Mouse (Mus musculus) hindbrain, embryonic 10.5 days (tissue): Measurements from ENCODE around the gene Rfx7. TPM values are rescaled to one million over a fixed set of nuclear protein-coding genes. Genes with fewer than 3 reads are reported as not detected.
"Not testable (repeated sequence)": the region's sequence is repeated elsewhere in the genome, so short reads cannot be mapped to it uniquely, and the experiment has no call there.

Experiments
- DNase-seq: peaks from one replicate; pipeline ENCODE4 v3.0.0-alpha.2; 2017; ENCODE audit warnings: low spot score
- H3K27ac ChIP-seq: fragments of 300-500 bp; sonication (generic); 2 replicates; pipeline ENCODE4 v1.5.1; 2016; ENCODE audit warnings: mild to moderate bottlenecking, moderate library complexity
- H3K27me3 ChIP-seq: fragments of 300-500 bp; sonication (generic); 2 replicates; pipeline ENCODE4 v1.6.1; 2016; ENCODE audit warnings: mild to moderate bottlenecking; ENCODE audit not compliant: poor library complexity, insufficient read depth, severe bottlenecking
- H3K36me3 ChIP-seq: fragments of 300-500 bp; sonication (generic); 2 replicates; pipeline ENCODE4 v1.6.1; 2016; ENCODE audit warnings: mild to moderate bottlenecking, moderate library complexity
- H3K4me1 ChIP-seq: fragments of 300-500 bp; sonication (generic); replicated peaks from 2 replicates; pipeline ENCODE4 v1.6.1; 2016; ENCODE audit warnings: mild to moderate bottlenecking
- H3K4me3 ChIP-seq: fragments of 300-500 bp; sonication (generic); 2 replicates; pipeline ENCODE4 v1.5.1; 2016; ENCODE audit warnings: mild to moderate bottlenecking, moderate library complexity
- H3K9me3 ChIP-seq: fragments of 300-500 bp; sonication (generic); 2 replicates; pipeline ENCODE4 v1.6.1; 2016; ENCODE audit warnings: mild to moderate bottlenecking, moderate library complexity
- WGBS: fragments of 180-500 bp; shearing (Covaris S2); methylation state at CpG from one replicate; pipeline ENCODE4 v1.1.7; 2016; 5-methylcytosine and 5-hydroxymethylcytosine counted together
- polyA plus RNA-seq: library from polyadenylated mRNA; unstranded; fragments of >200 nt; fragmentation: Nextera tagmentation; extraction: Ambion mirVana; gene quantifications from 2 replicates; pipeline ENCODE4 v1.2.1, GENCODE M21; 2016

Rfx7 gene
- polyA plus RNA-seq, 1 experiment from 2014 or later, result 14.7 TPM

DNA sequence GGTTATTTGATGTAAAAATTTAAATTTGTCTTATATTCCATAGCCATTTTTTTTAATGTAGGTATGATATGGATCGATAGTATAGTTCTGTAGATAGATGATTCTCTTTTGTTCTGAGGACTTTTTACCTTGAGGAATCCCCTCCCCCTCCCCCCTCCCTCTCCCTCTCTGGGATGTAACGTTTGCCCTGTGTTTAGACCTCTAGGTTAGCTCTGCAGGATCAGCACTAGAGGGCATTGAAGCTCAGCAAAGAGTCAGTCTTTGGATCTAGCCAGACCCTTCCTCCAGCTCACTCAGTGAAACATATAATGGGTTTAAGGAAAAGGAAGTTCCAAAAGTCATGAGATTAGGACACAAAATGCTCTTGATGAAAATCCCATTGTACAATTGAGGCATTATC is 35.1 kb downstream of the Rfx7 start:
- no peaks in the 10 kb centered on the region for H3K4me1 ChIP-seq
- H3K9me3 ChIP-seq, result 0 out of 2 replicates have a peak, but pooled peaks cover 3% of the 10 kb centered on the region
- peaks cover 7% of the 10 kb centered on the region for H3K36me3 ChIP-seq
- no peak overlapping the region for H3K4me3 ChIP-seq
- H3K27me3 ChIP-seq, result no peaks in the 10 kb centered on the region
- 53% methylated on average over 2 of the region's 2 CpGs for WGBS
- DNase-seq, result no peak
- H3K27ac ChIP-seq, result no peak overlapping the region

- Histone ChIP-seq H3K4me3 (no peak overlapping the region), H3K9me3 (no peaks in the 10 kb centered on the region), H3K27me3 (no peaks in the 10 kb centered on the region), H3K4me1 (no peaks in the 10 kb centered on the region), H3K36me3 (peaks cover 8% of the 10 kb centered on the region; the same call in 1 of the 2 replicates), H3K27ac (no peak overlapping the region)
- WGBS, result 46% methylated on average over 3 of the region's 3 CpGs
- peak; percentile 6 for DNase-seq
These were observed 48.2 kb downstream of the Rfx7 start for GRCm38 (mm10) chr9:72580216-72580615.

GRCm38 (mm10) chr9:72590861-72591260 is 58.8 kb downstream of the Rfx7 start:
- Histone ChIP-seq H3K36me3 (peaks cover 19% of the 10 kb centered on the region), H3K9me3 (no peaks in the 10 kb centered on the region), H3K4me1 (no peaks in the 10 kb centered on the region), H3K4me3 (no peak overlapping the region), H3K27ac (no peak overlapping the region), H3K27me3 (no peaks in the 10 kb centered on the region)
- no peak for DNase-seq
- WGBS, result 91% methylated on average over 1 of the region's 1 CpGs

GRCm38 (mm10) chr9:72592016-72592415 is 60.0 kb downstream of the Rfx7 start:
- no peaks in the 10 kb centered on the region for H3K27me3 ChIP-seq
- no peaks in the 10 kb centered on the region for H3K9me3 ChIP-seq
- H3K4me3 ChIP-seq, result no peak overlapping the region
- H3K4me1 ChIP-seq, result no peaks in the 10 kb centered on the region
- H3K27ac ChIP-seq, result no peak overlapping the region
- peaks cover 22% of the 10 kb centered on the region for H3K36me3 ChIP-seq
- no peak for DNase-seq

- not testable (repeated sequence) for H3K27ac ChIP-seq, H3K4me3 ChIP-seq, H3K9me3 ChIP-seq, DNase-seq, H3K4me1 ChIP-seq, H3K27me3 ChIP-seq
- H3K36me3 ChIP-seq, result peaks cover 35% of the 10 kb centered on the region
- WGBS, result 79% methylated on average over 4 of the region's 4 CpGs
These were observed 62.6 kb downstream of the Rfx7 start for GRCm38 (mm10) chr9:72594656-72595055.

DNA sequence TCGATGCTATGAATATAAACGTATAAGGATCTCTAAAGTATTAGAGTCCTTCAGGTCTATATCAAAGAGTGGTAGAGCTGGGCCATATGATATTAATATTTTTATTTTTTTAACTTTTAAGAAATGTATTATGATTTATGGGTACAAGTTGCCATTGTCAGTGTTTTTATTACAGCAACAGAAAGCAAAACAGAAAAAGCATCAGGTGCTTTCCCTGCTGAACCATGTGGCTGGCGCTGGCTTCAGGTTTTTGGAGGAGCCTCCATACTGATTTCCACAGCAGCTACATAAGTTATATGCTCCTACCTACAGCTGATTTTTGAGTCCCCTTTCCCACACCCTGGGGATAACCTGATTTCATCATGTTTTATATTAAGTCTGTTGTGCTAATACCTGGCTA is 68.1 kb downstream of the Rfx7 start:
- no peaks in the 10 kb centered on the region for H3K27me3 ChIP-seq
- WGBS, result 92% methylated on average over 3 of the region's 3 CpGs
- no peak overlapping the region for H3K4me3 ChIP-seq
- no peaks in the 10 kb centered on the region for H3K4me1 ChIP-seq
- H3K36me3 ChIP-seq, result peaks cover 36% of the 10 kb centered on the region
- DNase-seq, result no peak
- no peak overlapping the region for H3K27ac ChIP-seq
- H3K9me3 ChIP-seq, result no peaks in the 10 kb centered on the region

- no peak for DNase-seq
- peaks cover 52% of the 10 kb centered on the region for H3K36me3 ChIP-seq
- H3K27me3 ChIP-seq, result no peaks in the 10 kb centered on the region
These were observed 77.7 kb downstream of the Rfx7 start for GRCm38 (mm10) chr9:72609771-72610170.

DNA sequence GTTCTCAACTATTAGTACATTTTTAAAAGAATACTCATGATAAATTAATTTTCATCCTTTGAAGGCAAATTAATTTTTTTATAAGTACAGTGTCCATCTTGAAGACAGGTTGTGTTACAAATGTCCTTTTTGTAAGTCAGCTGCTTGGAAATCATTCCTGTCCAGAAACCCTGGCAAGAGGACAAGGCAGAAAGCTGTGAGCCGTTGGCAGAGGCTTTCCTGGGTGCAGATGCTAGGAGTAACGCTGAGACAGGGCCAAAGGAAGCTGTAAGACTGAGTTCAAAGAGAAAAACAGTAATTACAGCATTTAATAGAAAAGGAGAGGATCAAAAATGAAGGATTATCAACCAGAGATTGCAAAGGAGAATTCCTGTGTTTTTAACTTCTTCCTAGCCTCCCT is 81.8 kb downstream of the Rfx7 start:
- no peaks in the 10 kb centered on the region for H3K27me3 ChIP-seq
- no peaks in the 10 kb centered on the region for H3K9me3 ChIP-seq
- 90% methylated on average over 2 of the region's 2 CpGs for WGBS
- peaks cover 70% of the 10 kb centered on the region for H3K36me3 ChIP-seq
- H3K27ac ChIP-seq, result no peak overlapping the region
- no peak overlapping the region for H3K4me3 ChIP-seq
- DNase-seq, result no peak
- H3K4me1 ChIP-seq, result no peaks in the 10 kb centered on the region

More at GRCm38 (mm10) chr9:72609771-72610170, 77.7 kb downstream of the Rfx7 start:
- no peaks in the 10 kb centered on the region for H3K4me1 ChIP-seq
- H3K4me3 ChIP-seq, result no peak overlapping the region
- H3K9me3 ChIP-seq, result no peaks in the 10 kb centered on the region
- no peak overlapping the region for H3K27ac ChIP-seq

DNA sequence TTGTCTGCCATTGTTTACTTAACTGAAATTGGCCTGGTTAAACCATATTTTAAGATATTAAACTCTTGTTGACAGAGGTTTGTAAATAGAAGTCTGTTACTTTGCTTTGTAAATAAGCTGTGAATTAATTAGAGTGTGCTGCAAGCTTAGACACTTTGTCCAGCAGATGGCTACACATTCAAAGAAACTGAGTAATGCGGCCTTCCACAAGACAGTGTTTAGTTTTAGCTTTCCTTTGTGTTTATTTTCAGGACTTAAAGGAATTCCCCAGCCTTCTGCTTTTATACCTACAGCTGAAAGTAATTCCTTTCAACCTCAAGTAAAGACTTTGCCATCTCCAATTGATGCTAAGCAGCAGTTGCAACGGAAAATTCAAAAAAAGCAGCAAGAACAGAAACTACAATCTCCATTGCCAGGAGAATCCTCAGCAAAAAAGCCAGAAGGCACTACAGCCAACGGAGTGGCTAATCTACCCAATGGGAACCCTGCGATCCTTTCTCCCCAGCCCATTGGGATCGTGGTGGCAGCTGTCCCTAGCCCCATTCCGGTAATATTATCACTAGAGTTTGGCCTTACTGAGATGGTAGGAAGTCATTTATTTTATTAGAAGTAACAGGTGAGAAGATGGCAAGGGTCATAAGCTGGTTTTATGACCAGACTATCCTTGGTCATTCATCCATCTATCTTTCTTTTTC is 82.9 kb downstream of the Rfx7 start:
- no peaks in the 10 kb centered on the region for H3K4me1 ChIP-seq
- H3K27ac ChIP-seq, result no peak overlapping the region
- no peak for DNase-seq
- H3K4me3 ChIP-seq, result no peak overlapping the region
- no peaks in the 10 kb centered on the region for H3K9me3 ChIP-seq
- peaks cover 71% of the 10 kb centered on the region for H3K36me3 ChIP-seq
- no peaks in the 10 kb centered on the region for H3K27me3 ChIP-seq
- WGBS, result 87% methylated on average over 6 of the region's 6 CpGs

GRCm38 (mm10) chr9:72618037-72618436 is 86.0 kb downstream of the Rfx7 start:
- DNase-seq, result no peak
- no peak overlapping the region for H3K4me3 ChIP-seq
- no peaks in the 10 kb centered on the region for H3K27me3 ChIP-seq
- no peaks in the 10 kb centered on the region for H3K4me1 ChIP-seq
- H3K36me3 ChIP-seq, result peaks cover 58% of the 10 kb centered on the region
- 91% methylated on average over 3 of the region's 3 CpGs for WGBS
- H3K9me3 ChIP-seq, result no peaks in the 10 kb centered on the region
- H3K27ac ChIP-seq, result no peak overlapping the region

DNA sequence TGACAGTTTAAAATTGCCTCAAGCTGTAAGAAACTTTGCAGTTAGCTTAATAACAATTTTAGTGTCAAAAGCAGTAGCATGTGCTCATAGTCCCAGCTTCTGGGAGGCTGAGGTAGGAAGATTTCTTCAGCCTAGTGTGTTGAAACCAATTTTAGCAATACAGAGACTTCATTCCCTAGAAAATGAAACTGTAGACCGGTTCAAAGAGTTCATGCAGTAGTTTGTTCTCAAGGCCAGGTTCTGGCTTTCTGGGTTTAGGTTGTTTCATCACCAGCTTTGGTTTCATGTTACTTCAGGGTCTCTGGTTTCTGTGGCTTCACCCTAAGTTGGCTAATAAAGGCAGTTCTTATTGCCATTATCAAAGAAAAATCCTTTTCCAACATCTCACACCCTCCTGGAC is 91.6 kb downstream of the Rfx7 start:
- WGBS, result 91% methylated on average over 1 of the region's 1 CpGs
- Histone ChIP-seq H3K9me3 (no peaks in the 10 kb centered on the region), H3K4me3 (no peak overlapping the region), H3K36me3 (peaks cover 28% of the 10 kb centered on the region), H3K27ac (no peak overlapping the region), H3K27me3 (no peaks in the 10 kb centered on the region), H3K4me1 (peaks cover 7% of the 10 kb centered on the region)
- no peak for DNase-seq

DNA sequence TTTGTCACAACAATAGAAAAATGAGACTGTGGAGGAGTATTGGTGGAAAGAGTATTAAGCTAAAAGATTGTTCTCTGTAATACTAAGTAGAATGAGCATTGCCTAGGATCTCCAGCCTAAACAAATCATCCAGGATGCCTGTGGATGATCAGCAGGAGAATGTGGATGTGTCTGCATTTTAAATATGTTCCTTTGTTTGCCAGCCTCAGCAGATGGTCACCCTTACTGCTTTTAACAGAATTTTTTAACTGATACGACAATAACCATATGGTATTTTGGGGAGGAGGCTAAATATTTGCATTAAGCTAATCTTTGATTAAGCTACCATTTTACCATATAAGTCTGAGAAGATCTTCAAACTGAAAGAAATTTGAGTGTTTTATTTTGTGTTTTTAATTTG is 95.6 kb downstream of the Rfx7 start:
- no peak overlapping the region for H3K27ac ChIP-seq
- WGBS, result 66% methylated on average over 1 of the region's 1 CpGs
- no peak overlapping the region for H3K4me3 ChIP-seq
- peaks cover 12% of the 10 kb centered on the region; the same call in 1 of the 2 replicates for H3K36me3 ChIP-seq
- DNase-seq, result no peak
- peaks cover 7% of the 10 kb centered on the region for H3K4me1 ChIP-seq
- H3K27me3 ChIP-seq, result no peaks in the 10 kb centered on the region
- no peaks in the 10 kb centered on the region for H3K9me3 ChIP-seq

DNA sequence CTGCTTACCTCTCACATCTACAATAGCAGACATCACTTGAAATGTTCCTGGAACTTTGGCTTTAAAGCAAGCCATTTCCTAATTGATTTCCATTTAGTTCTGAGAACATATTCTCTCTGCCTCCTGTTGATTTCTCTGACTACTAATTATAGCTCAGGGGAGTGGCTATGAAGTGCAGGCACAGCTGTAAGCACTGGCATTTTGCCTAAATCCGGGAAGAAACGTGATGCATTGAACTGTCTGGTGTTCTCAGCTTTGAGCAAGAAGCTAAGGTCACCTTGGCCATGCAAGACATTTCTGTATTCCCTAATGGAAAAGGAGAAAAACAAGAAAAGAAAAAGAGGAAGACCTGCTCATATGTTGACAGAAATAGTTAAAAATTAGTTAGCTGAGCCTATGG is 96.6 kb downstream of the Rfx7 start:
- WGBS, result 58% methylated on average over 2 of the region's 2 CpGs
- Histone ChIP-seq H3K4me1 (peaks cover 7% of the 10 kb centered on the region), H3K36me3 (peaks cover 4% of the 10 kb centered on the region; the same call in 1 of the 2 replicates), H3K9me3 (no peaks in the 10 kb centered on the region), H3K4me3 (no peak overlapping the region), H3K27me3 (no peaks in the 10 kb centered on the region), H3K27ac (no peak overlapping the region)
- no peak for DNase-seq

DNA sequence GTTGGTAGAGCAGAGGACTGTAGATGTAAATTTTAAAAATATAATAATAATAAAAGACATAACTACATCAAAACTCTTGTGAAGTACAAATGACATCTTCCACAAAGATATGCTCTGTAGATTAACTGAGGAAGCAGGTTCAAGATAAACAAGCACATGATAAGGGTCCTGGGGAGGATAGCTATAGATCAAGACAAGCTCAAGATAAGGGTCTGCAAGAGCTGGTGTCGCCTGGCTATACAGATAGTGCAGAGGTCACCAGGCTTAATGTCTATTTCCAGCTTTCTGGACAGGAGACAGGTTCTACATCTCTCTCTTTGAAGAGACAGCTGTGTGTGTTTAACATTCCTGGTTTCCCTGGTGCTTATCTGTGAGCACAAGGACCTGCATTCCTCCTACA is 100.2 kb downstream of the Rfx7 start:
- 73% methylated on average over 1 of the region's 1 CpGs for WGBS
- Histone ChIP-seq H3K36me3 (no peaks in the 10 kb centered on the region), H3K27me3 (no peaks in the 10 kb centered on the region), H3K4me3 (no peak overlapping the region), H3K9me3 (no peaks in the 10 kb centered on the region), H3K4me1 (peaks cover 5% of the 10 kb centered on the region), H3K27ac (no peak overlapping the region)
- no peak for DNase-seq
